Mouse (Mus musculus) spleen, adult 18-20 months (tissue): ENCODE measurements around the gene Olfr1198.

Experiments
- DNase-seq, 2 experiments: peaks; one replicate each; pipeline ENCODE4 v3.0.0; 2022; ENCODE audit warnings: mixed read lengths in 2 of 2

Gene Olfr1198

GRCm38 (mm10) chr2:88751270-88751669 is at the start of gene Olfr1198:
Gene Olfr1198, minus strand, starts transcription at chr2:88751370.
- no peak for DNase-seq

GRCm38 (mm10) chr2:88792736-88793135 is 41.6 kb upstream of the Olfr1198 start, which contains the start of gene Olfr1201:
Gene Olfr1201, plus strand, starts transcription at chr2:88793036.
- no peak for DNase-seq

- DNase-seq = no peak
Measured at GRCm38 (mm10) chr2:88770388-88770787, 19.2 kb upstream of the Olfr1198 start, which contains the start of gene Olfr1200. Gene Olfr1200, minus strand, starts transcription at chr2:88770488.

- no peak for DNase-seq
Measured at GRCm38 (mm10) chr2:88760369-88760768, 9.2 kb upstream of the Olfr1198 start, which contains the start of gene Olfr1199. Gene Olfr1199, minus strand, starts transcription at chr2:88760469.

GRCm38 (mm10) chr2:88743379-88743778 is 7.8 kb downstream of the Olfr1198 start:
- DNase-seq = no peak

GRCm38 (mm10) chr2:88732266-88732665 is 18.9 kb downstream of the Olfr1198 start, which contains the start of gene Olfr1197:
Gene Olfr1197, minus strand, starts transcription at chr2:88732366.
- DNase-seq = no peak

- no peak for DNase-seq
Measured at GRCm38 (mm10) chr2:88704497-88704896, 46.7 kb downstream of the Olfr1198 start, which contains the start of gene Olfr1196. Gene Olfr1196, minus strand, starts transcription at chr2:88704597.
